Mouse (Mus musculus) kidney, postnatal 14 days (tissue): Measurements from ENCODE around the gene Otor.
A peak's percentile ranks its signal among the peaks of the same experiment; 100 is the strongest.

Source experiments
- DNase-seq: peaks from one replicate; pipeline ENCODE4 v3.0.0; 2022; ENCODE audit warnings: mixed read lengths

Otor gene

DNA sequence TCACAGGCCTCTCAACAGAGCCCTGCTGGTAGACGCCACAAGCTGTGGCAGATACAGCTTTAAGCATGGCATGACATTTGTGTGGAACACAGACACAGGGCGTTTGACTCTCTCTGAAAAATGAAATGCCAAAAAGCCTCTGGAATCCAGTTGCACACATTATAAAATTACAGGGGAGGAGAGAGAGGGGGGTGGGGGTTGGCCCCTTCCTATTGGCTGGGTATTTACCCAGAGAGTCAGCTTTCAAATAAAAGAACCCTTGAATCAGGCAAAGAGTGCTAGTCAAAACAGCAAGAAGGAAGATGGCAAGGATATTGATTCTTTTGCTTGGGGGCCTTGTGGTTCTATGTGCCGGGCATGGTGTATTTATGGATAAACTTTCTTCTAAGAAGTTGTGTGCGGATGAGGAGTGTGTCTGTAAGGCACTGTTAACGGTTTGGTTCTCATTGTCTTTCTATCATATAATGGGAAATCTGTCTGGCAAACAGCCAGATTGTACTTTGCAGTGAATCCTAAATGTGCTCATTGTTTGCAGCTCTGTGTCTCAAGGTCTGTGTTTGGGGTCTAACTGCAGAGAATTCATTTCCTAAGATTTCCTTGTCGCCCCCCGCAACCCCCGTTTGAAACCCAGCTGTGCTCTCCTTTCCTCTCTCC, at the start of gene Otor:
Gene Otor (plus strand): TSS at position 276 of the 654 bp plus-strand sequence.
- DNase-seq: no peak

DNA sequence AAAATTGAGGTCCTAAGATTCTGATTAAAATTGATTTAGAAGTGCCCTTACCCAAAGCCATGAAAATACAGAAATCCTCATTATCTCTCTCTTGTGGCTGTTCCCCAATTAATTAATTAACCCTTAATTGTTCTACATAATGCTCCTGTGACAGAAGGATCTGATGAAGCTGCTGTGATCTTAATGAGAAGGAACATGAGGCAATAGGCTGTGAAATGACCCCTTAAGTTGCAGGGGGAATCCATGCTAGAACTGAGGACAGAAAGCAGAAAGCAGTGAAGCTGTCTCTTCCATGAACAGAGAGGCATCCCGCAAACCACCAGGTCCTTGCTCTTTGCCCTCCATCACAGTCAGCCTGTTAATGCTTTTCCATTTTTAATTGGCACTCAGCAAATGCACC, 47.0 kb upstream of the Otor start:
- DNase-seq: no peak

- DNase-seq: no peak
These were observed 45.7 kb upstream of the Otor start for GRCm38 (mm10) chr2:143032378-143033255.

DNA sequence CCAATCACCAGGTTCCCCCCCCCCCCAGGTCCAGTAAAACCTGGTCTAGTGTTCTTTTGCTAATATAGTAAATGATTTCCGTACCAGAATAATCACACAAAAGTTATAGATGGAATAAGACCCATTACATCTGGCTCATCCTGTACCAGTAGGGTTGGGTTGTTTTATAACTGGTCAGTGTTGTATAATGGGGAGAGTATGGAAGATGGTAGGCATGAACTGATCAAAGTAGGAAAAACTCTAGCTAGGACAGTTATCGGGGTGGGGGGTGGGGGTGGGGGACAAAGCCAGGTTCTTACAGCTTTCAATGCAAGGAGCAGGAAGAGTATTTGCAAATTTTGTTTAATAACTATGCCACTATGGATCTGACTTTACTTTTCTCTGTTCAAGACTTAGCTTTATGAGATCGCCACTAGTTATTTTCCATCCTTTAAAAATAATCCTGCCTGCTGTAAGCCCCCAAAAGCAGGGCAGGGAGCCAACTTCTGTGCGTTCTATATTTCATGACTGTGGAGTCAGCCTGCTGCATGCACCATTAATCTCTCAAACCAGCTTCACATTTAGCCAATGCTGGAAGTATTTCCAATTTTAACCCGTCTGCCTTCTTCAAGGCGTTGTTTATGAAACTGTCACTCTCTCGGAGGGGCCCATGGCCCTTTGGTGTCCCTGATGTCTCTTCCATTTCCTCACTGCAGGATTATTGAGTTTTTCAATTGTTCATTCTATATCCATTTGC, 43.8 kb upstream of the Otor start:
- peak; percentile 5 for DNase-seq

DNA sequence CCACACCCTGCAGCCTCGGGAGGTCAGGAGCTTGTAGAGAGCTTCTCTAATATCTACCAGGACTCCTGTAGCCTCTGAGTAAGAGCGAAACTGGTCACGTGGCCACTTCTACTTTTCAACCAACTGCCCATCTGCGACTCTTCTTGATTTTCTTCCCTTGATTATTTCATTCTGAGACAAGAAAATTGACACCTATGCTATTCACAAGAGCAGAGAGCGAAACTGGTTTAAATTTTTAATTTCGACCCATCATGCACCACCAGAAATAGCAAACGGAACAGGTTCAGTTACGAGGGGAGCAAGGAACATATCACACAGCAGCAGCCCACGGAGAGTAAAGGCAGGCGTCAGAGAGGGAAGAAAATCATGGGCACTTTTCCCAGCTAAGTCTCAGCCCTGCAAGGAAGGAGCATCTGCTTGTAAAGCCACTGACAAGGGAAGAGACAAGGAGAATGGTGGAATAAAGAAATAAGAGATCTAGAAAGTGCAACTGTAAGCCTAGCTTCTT, 43.1 kb upstream of the Otor start:
- no peak for DNase-seq

GRCm38 (mm10) chr2:143041596-143041995, 36.7 kb upstream of the Otor start:
- DNase-seq: no peak

- no peak for DNase-seq
These were observed 23.0 kb upstream of the Otor start for GRCm38 (mm10) chr2:143055251-143055650.

- DNase-seq: no peak
These were observed 21.5 kb upstream of the Otor start for GRCm38 (mm10) chr2:143056736-143057135.

DNA sequence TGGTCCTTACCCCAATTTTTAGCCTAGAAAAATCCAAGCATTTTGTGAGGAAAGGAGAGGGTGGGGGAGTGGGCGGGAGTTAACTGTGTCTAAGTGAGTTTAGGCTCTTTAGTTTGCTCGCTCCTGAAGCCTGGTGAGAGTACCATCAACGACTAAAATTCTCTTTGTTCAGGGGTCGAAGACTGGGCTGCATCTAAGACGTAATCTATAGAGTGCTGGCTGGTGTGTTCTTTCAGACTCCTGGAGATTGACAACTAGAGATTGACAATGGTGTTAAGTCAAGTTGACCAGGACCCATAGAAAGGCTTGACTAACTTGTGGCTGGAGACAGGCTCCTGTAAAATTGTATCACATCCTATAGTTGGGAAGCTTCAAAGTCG, 15.9 kb upstream of the Otor start:
- no peak for DNase-seq

GRCm38 (mm10) chr2:143062812-143063792, 15.2 kb upstream of the Otor start, which contains the start of gene Snrpb2:
TSS of gene Snrpb2 (plus strand) at chr2:143063039.
- peak; percentile 93 for DNase-seq

DNA sequence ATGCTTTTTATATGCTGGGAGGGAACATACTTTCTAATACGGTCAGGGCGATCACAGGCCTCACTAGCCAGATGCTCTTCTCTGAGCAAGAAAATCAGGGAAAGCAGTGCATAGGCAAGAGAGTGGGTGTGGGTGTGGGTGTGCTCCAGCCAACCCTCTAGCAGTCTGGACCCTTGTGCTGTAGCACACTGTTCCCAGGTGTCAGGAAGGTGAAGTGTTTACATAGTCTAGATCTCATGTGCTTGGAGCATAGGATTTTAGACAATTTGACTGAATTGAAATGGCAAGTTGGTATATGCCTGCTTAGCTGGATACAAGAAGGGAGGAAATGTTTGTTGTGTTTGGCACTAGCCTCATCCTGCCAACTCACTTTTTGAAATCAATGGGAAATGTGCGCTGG, 12.4 kb upstream of the Otor start:
- DNase-seq: no peak

DNA sequence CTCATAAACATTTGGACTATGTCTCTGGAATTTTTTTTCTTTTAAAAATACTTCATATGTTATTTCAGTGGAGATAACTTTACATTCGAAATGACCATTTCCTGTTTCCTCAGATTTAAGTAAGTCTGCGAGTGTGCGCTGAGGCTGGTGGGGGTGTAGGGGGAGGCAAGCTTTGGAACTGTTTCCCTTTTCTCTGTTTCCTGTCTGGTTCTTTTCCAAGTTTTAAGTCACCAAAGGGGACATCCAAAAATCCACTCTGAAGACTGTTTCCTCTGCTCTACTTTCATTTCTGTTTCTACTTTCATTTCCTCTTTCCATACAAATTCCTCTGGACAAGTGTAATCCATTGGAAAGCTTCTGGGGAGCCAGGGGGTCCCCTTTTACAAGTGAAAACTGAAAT, 3.4 kb downstream of the Otor start:
- DNase-seq: peak; percentile 17

DNA sequence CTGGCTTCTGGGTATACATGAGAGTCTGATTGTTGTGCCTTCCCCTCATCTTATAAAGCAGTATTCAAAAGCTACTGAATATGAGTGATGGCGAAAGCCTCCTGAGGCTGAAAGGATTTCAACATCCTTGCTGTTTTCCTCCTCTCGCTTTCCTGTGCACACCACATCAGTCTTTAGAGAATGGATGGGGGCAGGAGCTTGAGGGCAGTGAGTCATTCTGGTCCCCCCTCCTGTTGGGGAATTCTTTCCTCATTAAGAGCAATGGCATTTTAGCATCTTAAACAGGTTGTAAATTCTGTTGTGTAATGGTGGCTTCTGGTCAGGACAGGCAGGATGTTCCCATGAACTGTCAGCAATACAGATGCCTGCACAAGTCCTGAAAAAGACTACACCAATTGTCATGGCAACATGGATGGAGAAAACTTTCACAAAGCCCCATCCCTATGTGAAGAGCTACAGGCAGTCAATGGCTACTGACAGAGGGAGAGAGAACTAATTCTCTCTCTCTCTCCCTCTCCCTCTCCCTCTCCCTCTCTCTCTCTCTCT, 6.7 kb downstream of the Otor start:
- DNase-seq: no peak

- no peak for DNase-seq
These were observed 11.6 kb downstream of the Otor start for GRCm38 (mm10) chr2:143089866-143090265.

DNA sequence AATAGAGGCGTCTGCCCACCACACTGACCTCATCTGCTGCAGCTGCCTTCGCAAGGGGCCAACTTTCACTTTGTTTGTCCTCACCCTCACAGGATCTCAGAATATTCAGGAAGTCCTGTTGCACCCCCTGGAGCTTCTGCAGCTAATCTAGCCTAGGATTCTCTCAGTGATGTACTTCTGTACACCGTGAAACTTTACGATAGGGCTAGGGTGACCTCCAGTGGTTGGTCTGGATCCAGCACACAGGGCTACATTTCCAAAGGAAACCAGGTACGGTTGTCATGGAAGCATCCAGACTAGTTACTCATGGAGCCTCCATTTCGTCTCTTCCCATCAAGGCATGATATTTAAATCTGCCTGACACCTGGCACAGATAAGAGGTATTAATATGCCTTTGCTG, 15.5 kb downstream of the Otor start:
- DNase-seq: peak; percentile 64

DNA sequence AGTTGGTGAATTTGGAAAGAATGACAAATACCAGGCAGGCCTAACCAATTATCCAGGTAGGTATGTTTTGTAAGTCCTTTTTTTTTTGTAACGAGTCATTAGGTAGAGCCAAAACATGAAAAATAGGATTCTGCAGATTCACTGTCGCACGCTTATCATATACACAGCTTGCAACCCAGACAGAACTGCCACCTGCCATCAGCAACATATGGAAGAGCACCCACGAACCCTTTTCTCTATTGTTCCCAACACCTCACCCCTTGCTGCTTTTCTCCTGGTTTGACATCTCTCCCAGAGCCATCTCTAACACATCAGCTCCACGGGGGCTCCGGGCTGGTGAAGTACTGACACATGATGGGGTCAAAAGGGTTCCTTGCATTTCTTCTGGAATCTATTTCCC, 16.5 kb downstream of the Otor start:
- DNase-seq: no peak

- DNase-seq: no peak
These were observed 18.9 kb downstream of the Otor start for GRCm38 (mm10) chr2:143097170-143097569.

DNA sequence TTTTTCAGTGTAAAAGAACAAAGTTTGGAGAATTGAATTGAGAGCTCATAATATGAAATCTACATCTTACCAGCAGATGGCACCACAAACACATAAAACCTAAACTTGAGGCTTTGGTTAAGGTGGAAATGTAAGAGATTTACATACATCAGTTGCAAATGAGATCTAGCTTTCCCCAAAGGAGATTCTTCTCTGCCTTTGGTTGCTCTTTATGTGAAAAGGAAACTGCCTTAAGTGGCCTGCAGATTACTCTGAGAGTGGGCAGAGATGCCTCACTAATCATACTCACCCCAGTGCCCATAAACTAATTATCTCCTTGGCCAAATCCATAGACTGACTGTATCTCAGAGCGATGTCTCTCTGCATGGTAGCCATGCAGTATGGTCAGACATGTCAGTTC, 35.6 kb downstream of the Otor start:
- peak; percentile 8 for DNase-seq

GRCm38 (mm10) chr2:143114716-143115115, 36.4 kb downstream of the Otor start:
- no peak for DNase-seq

DNA sequence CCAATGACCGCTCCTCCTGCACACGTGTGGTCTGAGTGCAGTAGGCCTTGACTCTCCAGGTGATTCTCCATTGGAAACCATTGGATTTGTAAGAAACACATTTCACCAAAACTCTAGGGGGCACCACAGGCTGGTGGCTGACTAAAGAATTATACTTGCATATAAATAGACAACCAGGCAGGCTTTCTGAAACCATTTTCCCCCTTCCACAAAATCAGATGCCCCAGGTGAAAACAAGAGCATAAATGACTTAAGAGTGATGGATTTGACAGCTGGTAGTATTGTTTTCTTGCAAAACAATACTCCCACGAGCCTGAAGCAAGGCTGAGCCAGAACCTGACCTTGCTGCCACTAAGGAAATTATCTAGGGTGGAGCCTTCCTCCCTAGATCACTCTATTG, 39.2 kb downstream of the Otor start:
- DNase-seq: no peak

DNA sequence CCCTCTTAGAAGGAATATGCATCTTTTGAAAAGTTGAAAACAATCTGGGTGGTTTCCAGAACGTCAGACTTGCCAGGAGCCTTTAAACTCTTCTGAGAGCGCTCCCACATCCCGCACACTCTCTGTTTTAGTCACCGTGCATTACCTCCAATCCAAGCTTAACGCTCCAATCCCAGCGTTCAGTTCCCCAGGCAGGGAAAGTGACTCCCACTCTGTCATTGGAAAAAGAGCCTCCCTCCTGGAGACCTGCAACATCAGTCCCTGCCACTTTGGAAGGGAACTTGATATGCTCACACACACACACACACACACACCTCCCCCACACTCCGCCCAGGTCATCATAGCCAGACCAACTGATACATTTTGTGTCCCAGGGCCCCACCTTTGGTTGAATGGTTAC, 39.9 kb downstream of the Otor start:
- DNase-seq: no peak
